Mouse (Mus musculus) spleen, adult 18-20 months (tissue): ENCODE measurements around the gene Ints1.

Experiments used
- DNase-seq, 2 experiments: peaks; one replicate each; pipeline ENCODE4 v3.0.0; 2022; ENCODE audit warnings: mixed read lengths in 2 of 2

Ints1 gene

DNA sequence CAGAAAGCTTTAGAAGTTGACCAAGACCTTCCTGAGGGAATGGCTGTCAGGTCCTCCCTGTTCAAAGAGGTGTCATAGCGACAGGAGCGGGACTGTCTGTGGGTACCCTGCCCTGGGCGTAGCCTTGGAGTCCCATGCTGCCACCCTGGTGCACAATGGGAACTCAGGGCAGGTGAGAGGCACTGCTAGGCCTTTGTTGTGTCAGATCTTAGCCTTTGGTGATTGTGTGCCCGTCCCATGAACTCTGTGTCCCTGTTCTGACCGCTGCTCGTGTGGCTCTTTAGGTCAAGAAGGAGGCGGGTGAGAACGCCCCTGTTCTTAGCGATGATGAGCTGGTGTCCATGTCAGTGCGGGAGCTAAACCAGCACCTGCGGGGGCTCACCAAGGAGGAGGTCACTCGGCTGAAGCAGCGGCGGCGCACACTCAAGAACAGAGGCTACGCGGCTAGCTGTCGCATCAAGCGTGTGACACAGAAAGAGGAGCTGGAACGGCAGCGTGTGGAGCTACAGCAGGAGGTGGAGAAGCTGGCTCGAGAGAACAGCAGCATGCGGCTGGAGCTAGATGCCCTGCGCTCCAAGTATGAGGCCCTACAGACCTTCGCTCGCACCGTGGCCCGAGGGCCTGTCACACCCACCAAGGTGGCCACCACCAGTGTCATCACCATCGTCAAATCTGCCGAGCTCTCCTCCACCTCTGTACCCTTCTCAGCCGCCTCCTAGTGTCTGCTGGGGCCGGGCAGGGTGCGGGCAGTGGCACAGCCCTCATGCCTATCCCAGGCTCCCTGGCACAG is 24.5 kb upstream of the Ints1 start:
- DNase-seq: no peak

DNA sequence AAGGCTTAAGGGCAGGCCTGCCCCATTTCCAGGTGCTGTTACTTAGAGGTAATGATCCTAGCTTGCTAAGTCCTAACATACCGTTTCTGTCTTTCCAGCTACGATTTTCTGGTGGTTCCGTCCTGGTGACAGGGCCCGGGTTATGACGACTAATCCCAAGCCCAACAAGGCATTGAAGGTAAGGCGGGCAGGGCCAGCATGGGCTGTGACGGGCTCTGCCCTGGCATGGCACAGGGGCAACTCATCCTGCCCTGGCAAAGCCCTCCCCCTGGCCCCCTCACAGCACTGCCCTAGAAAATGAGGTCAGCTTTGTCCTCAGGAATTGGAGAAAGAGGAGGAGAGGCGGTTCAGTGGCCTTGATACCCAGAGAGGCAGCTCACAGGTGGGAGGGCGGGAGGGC is 23.6 kb upstream of the Ints1 start:
- no peak for DNase-seq

DNA sequence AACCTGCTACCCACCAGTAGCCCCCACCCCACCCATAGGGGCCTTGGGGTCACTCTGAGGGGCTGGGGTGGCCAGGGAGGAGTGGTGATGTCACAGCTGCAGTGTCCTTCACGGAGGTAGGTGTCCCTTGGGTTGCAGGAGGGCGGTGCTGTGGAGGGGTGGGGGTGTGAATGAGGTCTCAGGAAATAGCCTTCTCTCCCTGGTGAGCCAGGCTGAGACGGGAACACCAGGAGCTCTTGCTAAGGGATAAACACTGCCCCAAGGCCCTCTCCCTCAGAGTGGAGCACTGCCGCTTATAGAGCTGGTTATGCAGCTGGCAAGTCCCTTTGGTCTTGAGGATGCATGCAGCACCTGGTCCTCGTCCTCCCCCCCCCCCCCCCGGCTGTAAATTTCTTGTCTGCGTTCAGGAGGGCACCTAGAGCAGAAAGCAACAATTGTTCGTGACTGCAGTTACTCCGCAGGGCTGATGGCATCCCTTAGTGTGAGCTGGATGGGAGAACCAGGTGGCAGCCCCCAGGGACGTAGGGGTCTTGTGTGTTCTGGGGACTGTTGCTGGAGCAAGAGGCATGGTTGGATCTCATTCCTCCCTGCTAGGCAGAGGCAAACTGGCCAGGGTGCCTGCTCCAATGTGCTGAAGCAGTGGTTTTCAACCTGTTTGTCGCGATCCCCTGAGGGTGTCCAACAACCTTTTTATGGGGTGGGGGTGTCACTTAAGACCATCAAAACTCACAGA is 22.9 kb upstream of the Ints1 start:
- DNase-seq: no peak

DNA sequence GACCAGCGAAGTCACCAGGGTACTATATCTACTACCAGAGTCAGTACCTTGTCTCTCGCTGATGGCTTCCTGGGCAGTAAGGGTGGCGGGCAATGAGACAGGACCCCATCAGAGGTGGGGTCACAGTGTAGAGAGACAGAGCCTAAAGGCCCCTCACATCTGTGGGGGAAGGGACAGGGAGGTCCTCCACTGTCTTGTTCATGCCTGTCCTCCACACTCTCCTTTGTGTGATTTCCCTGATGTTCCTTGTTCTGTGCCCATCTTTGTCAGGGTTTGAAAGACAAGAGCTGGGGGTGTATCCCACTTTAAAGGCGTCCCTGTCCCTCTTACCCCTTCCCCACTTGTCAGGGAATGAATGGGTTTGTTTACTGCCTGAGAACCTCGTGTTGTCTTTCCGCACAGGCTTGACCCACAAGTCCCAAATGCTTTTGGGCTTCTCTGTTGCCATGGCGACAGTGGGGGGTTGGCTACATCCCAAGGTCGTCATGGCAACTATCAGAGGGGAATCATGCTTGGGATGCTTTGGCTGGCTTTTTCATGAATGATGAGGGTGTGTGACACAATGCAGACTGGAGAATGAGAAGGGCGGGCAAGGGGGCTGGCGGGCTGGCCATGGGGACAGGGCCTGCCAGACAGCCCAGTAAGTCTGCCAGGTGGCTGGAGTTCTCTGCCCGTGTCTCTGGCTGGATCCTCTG is 22.1 kb upstream of the Ints1 start:
- DNase-seq: peak in 1 of 2 experiments; percentile 29

DNA sequence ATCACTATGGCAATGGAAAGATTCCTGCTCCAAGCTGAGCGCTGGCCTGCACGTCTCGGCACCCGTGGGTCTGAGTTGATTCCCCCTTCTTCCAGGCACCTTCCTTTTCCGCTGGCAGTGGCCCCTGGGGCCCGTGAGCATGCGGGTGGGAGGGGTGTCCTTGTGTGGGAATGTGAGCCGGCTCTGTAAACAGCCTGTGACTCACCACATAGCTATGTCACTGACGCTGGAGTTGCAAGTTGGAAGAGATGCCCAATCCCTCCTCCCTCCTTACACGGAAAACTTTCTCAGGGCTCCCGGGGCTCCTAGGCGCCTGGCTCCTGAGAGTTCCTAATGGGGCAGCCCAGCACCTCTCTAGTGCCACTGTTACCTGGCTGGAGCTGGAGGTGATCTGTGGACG is 21.4 kb upstream of the Ints1 start:
- no peak for DNase-seq

DNA sequence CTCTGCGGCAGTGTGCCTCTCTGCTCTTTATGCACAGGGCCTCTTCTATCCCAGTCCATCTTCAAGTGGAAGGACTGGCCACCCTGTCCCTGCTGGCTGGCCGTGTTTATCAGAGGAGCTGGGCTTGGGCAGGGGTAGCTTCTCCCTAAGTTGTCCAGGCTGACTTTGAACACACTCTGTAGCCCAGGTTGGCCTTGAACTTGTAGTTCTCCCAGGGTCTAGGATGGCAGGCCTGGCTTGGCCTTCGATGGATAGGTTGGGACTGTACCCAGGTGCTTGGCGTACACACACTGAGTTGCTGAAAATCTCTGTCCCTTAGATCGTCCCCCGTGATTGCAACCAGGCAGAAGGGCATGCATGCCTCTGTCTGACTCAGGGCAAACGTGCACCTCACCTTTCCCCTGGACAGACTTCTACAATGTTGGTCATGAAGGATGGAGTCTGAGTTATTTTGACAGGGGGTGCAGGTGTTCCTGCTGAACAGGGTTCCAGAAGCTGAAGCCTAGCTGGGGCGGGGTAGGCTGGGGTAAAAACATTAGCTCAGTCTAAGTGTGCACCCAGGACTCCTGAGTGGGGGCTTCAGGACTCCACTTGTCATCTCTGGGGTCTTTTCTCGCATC is 20.6 kb upstream of the Ints1 start:
- no peak for DNase-seq

DNA sequence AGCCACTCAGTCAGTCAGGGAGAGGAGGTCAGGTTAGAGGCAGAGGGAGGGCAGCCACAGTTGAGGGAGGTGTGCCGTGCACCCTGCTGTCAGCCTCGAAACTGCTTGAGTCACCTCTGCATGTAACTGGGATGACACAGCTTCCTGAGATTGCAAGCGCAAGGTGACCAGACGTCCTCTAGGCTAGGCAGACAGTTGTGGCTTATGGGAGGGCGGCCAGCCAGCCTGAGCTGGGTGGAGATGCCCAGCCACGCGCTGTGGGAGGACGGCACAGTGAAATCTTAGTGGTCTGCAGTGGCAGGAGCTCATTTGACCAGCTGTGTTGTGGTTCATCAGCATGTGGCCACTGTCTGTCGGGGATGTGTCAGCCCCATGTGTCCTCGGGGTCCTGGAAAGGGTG is 19.5 kb upstream of the Ints1 start:
- DNase-seq: no peak

DNA sequence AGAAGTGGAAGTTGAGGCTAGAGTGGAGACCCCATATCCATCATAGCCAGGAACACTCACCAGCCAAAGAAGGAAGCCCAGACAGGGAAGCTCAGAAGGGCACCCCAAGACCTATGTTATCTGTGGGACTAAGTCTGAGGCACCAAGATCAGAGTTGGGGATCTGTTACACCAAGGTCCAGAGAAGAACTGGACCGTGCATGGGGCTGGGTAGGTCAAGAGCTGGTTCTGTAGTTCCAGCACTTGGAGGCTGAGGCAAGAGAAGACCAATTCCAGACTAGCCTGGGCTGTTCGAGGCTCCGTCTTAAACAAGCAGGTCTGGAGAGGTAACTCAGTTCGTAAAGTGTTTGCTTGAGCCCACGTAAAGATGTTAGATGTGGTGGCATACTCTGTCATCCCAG is 18.7 kb upstream of the Ints1 start:
- DNase-seq: no peak

DNA sequence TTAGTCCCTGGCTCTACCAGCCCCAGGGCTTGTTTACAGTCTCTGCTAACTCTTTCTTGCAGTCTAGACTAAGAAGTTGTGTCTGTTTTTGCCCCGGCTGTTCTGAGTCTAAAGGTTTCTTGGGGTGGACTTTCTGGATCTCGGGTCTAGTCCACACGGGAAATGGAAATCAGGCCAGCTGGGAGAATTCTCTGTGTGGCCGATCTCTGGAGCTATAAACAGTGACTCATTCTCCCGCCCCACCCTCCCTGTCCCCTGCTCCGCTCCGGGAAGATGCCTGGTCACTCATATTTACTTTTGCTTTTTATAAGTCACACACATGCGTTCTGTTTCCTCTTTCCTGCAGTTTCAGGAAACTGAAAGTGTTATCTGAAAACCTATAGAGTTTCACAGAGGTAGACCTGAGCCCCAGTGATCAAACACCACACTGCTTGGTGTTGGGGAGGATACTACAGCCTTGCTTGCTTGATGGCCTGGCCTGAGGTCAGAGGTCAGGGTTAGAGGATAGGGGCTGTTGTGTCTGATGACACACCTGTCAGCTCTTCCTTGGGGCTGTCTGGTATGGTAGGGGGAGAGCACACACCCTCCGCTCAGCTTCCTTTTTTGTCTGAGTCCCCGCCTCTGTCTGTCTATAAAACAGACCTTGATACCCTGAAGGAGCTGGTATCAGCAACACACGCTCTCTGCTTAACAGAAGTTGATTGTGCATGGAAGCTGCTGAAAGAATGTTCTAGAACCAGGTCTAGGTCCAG is 18.0 kb upstream of the Ints1 start:
- no peak for DNase-seq

DNA sequence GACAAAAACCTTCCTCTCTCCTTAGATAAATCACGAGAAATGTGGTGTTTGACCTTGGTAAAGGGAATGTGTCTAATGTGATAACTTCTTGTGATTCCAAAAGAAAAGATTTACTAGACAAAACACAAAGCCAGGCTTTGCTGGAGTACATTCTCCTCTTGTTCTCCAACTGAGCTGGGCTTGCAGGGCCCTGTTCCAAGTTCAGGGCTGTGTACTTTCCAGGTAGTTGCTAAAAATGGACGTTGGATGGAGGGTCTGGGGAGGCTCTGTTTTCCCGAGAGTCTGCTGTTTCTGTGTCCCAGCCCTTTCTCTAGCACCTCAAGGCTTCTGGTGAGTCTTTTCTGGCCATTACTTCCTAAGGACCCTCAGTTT is 17.5 kb upstream of the Ints1 start:
- DNase-seq: no peak

DNA sequence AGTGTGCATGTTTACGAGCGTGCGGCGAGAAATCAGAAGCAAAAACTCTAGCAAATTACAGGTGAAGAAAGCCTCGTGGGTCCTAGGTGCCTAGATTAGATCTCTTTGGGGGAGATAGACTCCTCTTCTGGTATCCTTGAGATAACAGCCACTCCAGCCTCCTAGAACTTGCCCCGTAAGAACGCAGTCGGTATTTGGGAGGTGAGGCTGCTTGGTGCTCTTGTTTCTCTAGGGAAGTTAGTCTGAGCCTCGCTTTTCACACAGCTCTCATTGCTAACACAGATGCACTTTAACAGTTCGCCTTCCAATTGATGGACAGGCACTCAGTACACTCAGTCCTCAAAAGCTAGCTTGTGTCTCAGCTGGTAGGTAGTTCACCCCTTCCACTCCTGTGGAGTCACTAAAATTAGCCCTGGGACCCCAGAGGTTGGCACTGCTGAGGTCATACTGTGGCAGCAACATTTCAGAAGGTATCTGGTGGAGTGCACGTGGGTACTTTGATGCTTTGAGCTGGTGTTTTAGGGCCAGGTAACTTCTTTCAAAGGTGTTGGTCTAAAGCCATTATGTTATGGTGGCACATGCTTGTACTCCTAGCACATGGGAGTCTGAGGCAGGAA is 16.8 kb upstream of the Ints1 start:
- no peak for DNase-seq

DNA sequence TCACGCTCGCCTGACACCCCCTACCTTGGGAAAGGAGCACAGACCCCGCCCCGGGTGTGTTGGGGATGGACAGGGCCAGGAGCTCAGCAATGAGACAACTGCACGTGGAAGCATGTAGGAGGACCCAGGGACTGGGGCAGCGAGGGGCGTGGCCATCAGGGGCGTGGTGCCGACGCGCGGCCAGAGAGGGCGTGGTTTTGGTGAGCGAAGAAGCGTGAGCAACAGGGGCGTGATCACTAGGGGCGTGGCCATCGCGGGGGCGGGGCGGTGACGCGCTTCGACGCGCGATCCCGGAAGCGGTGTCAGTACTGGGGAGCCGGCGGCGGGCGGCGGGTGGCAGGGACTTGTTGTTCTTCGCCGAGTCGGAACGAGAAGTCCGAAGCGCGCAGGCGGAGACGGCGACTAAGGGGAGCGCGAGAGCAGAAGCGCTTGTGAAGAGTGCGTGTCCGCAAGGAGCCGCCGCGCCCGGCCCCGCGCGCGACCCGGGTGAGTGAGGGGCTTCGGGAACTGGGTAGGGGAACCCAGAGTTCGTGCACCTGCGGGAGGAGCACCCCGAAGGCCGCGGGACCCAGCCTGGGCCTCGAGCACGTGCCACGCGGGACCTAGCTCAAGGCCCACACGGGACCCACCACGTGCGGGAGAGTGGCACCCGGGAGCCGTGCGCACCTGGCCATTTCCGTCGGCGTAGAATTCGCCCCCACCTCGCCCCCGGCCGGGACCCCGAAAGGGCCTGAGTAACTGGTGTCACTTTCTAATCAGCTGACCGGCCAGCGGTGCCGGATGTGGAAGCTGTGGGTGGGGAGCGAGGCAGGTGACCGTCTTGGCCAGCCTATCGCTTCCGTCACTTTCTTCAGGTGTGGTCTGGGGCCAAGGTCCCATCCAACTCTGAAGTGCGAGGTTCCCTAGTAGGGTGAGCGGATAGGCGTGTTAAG is 16.0 kb upstream of the Ints1 start, which contains the start of gene Mafk:
Gene Mafk, plus strand, starts transcription at position 287 of the 932 bp plus-strand sequence.
- DNase-seq: peak; percentile 98 to 100

DNA sequence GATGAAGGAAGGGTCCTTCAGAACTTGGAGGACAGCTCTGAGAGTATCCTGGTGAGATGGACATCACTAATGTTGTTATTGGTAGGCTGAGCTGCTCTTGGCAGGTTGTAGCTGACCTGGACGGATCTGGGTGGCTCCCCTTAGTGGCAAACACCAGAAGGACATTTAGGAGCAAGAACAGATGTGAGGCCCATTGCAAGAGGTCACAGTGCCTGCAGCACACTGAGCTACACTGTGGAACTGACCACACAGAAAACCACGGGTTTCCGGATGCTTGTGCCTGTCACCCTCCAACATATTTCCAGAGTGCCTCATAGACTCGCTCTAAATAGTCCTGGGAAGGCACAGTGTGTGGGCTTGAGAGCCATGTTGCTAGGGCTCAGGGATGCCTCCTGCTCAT is 14.0 kb upstream of the Ints1 start:
- no peak for DNase-seq

DNA sequence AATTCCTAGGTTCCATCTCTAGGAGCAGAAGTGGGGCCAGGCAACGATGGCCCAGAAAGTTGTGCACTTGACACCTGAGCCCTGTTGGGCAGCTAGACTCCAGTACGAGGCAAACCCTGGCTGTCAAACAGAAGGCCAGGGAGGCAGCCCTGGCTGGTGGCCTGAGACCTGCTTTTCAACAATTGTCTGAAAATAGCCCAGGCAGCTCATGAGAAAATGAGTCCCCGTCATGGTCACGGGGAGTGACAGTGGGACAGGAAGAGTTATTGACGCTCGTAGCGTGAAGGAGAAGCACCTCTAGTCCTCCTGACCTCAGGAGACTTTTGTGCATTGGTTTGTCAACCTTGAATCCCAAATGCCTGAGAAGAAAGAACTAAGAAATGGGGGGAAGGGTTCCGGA is 5.9 kb upstream of the Ints1 start:
- peak in 1 of 2 experiments; percentile 35 for DNase-seq

DNA sequence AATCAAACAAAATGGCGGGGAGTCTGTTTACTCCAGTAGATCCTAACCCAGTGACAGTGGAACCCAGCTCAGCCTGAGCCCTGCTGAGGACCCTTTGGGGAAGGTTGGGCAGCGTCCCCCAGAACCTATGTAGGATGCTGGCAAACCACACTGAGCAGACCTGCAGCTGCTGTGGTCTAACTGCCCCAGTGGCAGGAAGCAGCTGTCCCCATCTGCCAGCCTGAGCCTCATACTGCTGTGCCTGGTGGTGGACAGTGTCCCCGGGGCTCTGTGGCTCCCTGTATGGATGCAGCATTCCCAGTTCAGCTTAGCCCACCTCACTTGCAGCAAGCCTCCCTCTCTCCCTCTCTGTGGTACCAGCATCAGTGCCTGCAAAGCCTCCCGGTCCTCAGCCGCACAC is 1.5 kb upstream of the Ints1 start:
- DNase-seq: no peak

DNA sequence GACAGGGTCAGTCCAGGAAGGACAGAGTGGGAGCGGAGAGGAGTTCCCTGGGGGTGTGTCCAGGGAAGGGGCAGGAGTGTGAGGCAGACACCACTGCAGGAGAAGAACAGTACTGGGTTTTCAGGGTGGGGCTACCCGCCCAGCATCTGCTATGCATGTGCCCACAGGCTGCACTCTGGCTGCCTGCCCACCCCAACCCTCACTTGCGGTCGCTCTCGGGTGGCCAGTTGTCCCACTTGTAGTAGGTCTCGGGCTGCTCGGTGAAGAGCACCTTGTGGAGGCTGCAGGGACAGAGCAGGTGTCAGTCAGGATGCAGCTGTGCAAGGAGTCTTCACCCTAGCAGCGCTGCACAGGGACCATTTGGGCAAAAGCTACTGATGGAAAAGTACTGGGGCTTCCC is 7.3 kb downstream of the Ints1 start:
- no peak for DNase-seq

DNA sequence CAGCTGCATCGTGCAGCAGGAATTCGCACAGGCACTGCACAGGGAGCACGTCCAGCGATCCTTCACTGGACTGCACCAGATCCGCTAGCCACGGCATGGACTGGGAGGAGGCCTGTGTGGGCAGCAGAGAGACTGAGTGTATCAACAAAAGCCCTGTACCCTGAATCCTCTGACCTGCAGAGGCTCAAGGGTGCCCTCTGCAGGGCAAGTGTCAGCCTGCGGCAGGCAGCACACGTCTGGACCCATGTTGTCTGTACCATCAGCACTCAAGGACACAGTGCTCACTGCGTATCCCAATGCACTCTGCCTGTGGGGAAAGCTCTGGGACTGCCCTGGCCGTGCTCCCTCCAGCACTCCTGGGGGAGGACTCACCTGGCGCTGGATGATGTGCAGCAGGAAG is 11.2 kb downstream of the Ints1 start:
- DNase-seq: peak in 1 of 2 experiments; percentile 32

DNA sequence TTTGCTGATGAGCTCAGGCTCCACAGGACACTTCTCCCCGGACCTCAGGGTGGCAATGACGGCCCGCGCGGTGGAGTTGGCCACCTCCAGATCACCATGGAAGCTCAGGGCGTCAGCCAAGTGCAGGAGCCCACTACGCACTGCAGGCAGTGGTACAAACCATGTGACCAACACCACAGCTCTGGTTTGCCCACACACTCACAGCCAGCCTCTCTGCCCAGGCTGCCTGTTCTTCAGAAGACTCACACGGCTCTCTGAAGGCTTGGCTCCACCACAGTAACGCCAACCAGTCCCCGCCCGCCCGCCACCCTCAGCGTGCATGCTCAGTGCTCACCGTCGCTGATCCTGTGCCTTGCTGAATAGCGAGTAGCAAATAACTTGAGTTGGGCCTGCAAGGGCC is 17.4 kb downstream of the Ints1 start:
- no peak for DNase-seq

DNA sequence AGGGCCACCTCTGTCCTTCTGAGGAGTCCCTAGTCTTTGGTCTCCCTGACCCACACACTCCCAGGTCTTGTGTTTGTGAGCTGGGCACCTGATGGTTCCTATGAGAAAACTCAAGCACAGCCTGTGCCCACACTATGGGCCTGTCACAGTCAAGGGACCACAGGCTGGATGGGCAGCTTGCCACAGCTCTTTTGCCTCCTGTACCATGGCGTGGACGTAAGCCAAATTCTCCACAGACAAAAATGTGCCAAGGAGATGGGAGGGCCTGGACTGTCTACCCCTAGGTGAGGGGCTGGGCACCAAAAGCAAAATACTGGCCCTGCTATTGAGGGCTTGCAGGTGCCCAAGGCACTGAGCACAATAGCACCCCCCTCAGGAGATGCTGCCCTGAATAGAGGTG is 18.9 kb downstream of the Ints1 start:
- DNase-seq: no peak

DNA sequence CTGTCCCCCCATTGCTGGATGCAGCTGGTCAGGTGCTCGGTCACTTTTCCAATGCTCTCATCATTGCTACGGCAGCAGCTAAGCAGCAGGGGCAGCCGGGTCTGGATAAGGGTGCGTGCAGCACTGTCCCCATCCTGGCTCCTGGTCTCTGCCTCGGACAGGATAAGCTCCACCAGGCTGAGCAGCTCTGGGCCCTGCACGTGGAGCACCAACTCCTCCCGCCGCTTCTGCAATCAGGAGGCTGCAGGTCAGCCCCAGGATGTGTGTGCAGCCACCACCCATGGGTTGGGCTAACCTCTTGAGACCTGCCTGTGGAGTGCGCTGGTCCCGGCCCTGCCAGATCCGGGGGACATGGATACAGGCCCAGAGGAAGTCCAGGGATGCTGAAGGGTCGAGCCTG is 19.3 kb downstream of the Ints1 start:
- DNase-seq: no peak

DNA sequence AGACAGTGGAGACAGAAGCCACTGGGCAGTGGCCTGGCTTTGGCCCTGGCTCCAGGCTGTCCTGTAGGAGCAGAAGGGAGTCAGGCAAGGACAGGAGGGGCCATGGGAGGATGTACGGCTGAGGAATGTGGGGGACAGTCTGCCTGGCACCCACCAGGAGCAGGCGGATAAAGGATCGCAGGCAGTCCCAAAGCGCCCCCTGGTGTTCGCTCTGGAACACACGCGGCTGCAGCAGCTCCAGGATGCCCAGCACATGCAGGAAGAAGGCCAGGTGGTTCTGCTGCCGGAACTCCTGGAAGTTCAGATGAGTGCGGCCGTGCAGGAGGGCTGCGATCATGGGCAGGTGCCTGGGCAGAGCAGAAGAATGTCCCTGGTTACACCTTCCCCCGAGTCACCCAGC is 20.7 kb downstream of the Ints1 start:
- peak in 1 of 2 experiments; percentile 53 for DNase-seq
